Mouse (Mus musculus) ES-Bruce4 (cell line): ENCODE measurements around the gene Ccser1.

ENCODE experiments used
- CTCF ChIP-seq: IDR thresholded peaks from one replicate; pipeline ENCODE4 v1.8.1; 2011; ENCODE audit warnings: low read depth, low read length
- EP300 ChIP-seq: IDR thresholded peaks from 2 replicates; pipeline ENCODE4 v1.6.1; 2011; ENCODE audit warnings: low read depth, low read length; ENCODE audit not compliant: insufficient read depth
- POLR2A ChIP-seq: IDR thresholded peaks from one replicate; pipeline ENCODE4 v1.8.1; 2011; ENCODE audit warnings: low read length; ENCODE audit not compliant: insufficient read depth

- TF ChIP-seq CTCF: no peak
- TF ChIP-seq EP300: no peak
- no peak for TF ChIP-seq POLR2A
Observed at GRCm38 (mm10) chr6:61786706-61787105, 606.6 kb downstream of the Ccser1 start.
